Comparison of ENCODE assay signal across 18 mouse cellular contexts in the genomic region with DNA sequence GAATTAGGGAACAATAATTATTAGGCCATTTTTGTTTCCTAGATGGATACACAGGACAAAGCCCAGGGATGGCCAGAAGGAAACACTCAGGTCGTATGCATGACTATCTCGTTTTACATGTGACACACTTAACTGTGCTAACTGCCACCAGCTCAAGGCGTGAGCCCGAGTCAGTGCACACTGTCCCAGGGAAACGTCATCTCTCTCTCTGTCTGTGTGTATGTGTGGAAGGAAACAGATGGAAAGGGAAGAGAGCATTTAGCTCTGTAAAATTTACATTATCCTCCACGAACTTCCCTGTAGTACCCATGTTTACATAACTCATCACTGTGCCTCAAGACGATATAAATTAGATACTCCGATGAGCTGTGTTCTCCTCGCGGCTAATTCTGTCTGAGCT.
"Had no signal": no experiment of that assay in that cellular context is flagged by ENCODE, and none has a peak within 500 bp of the region (broad histone marks: within the 10 kb centered on the region; RNA-seq: fewer than 3 reads in every experiment).

No protein-coding gene starts in this region.

- H3K27me3 ChIP-seq: midbrain, embryonic 15.5 days had no signal

- H3K9me3 ChIP-seq: limb, embryonic 13.5 days; midbrain, embryonic 10.5 days; midbrain, embryonic 15.5 days; neural tube, embryonic 13.5 days had no signal

- H3K36me3 ChIP-seq: midbrain, embryonic 15.5 days; neural tube, embryonic 13.5 days had no signal

- DNase-seq: kidney, adult 11 months; kidney, adult 9 months; kidney, postnatal 36 days; layer of hippocampus, adult 9-11 months; layer of hippocampus, postnatal 36 days; left cerebral cortex, postnatal 4 days; lung, postnatal 4 days; retina, postnatal 1 day; right cerebral cortex, postnatal 4 days; spleen, adult 18-20 months; thymus, adult 18-20 months; thymus, postnatal 14 days had no signal

- H3K27ac ChIP-seq: hindbrain, postnatal 0 days; kidney, postnatal 0 days; limb, embryonic 13.5 days; midbrain, embryonic 10.5 days; midbrain, embryonic 15.5 days; neural tube, embryonic 13.5 days had no signal

- H3K4me3 ChIP-seq: limb, embryonic 13.5 days; midbrain, embryonic 10.5 days; midbrain, embryonic 15.5 days; neural tube, embryonic 13.5 days had no signal

- H3K4me1 ChIP-seq: midbrain, embryonic 15.5 days had no signal

- H3K4me2 ChIP-seq: limb, embryonic 13.5 days; midbrain, embryonic 15.5 days; neural tube, embryonic 13.5 days had no signal

- ATAC-seq: hindbrain, postnatal 0 days; midbrain, embryonic 15.5 days had no signal

- H3K9ac ChIP-seq: limb, embryonic 13.5 days; midbrain, embryonic 15.5 days; neural tube, embryonic 13.5 days had no signal
